Mouse (Mus musculus) E14TG2a.4 (cell line): ENCODE measurements around the gene Mef2d.

Experiments used
- CTCF ChIP-seq: conservative IDR thresholded peaks from 2 replicates; pipeline ENCODE4 v1.5.1; 2014; ENCODE audit warnings: low read length
- NANOG ChIP-seq: IDR thresholded peaks from 2 replicates; pipeline ENCODE4 v1.6.1; 2014; ENCODE audit warnings: borderline replicate concordance, low read length, mixed read lengths
- POU5F1 ChIP-seq: IDR thresholded peaks from 2 replicates; pipeline ENCODE4 v1.6.1; 2014; ENCODE audit warnings: low read length, borderline replicate concordance

- TF ChIP-seq CTCF (peak; percentile 92), POU5F1 (no peak), NANOG (no peak)
These were observed 31.2 kb downstream of the Mef2d start for GRCm38 (mm10) chr3:88173375-88173774.
